Mouse (Mus musculus) kidney, postnatal 14 days (tissue): Measurements from ENCODE around the gene Ccpg1os.
A peak's percentile ranks its signal among the peaks of the same experiment; 100 is the strongest.

Experiments used
- DNase-seq: peaks from one replicate; pipeline ENCODE4 v3.0.0; 2022; ENCODE audit warnings: mixed read lengths

Gene Ccpg1os

DNA sequence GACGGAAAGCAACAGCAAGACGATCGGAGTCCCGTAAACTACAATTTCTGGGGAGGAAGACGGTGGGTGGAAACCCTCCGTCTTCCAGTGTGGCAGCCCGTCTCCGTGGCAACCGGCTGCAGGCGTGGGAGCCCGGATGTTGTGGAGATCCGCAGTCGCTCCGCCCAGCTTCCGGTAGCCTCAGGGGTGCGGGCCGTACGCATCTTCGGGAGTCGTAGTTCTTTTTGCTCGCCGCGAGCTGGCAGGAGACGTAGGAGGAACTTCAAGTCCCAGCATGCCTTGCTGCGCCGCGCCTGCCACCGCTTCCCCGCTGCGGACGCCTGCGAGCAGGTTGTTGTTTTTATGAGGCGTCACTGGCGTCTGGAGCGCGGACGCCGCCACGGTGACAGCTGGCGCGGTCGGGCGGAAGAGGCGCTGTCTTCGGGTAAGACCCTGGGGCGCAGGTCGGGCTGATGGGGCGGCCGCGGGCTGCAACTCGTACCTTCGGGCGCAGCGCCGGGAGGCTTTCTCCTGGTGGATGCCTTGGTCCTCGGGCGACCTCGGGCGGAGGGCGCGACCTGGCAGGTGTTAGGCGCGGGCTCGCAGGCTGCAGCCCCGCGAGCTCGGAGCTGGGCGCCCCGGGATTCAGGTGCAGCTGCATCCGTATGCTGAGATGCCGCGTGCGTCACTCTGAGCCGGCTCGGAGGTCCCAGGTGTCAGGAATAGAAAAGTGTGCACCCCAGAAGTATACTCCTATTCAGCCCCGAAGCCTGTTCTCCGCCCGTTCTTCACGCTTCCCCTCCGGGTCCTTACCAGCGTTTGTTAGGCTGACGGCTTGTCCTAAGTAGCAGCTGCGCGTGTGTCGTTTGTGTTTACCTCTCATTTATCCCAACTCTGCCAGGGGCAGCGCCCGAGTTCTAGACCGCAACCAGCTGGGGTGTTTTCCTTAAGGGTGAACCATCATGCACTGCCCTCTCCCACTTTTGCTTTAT lies at the start of gene Ccpg1os, which contains the start of gene Ccpg1:
Ccpg1os (minus strand) TSS at position 133 of the 971 bp plus-strand sequence.
Ccpg1 (plus strand) TSS at position 180 of the 971 bp plus-strand sequence.
- DNase-seq, result peak; percentile 98

DNA sequence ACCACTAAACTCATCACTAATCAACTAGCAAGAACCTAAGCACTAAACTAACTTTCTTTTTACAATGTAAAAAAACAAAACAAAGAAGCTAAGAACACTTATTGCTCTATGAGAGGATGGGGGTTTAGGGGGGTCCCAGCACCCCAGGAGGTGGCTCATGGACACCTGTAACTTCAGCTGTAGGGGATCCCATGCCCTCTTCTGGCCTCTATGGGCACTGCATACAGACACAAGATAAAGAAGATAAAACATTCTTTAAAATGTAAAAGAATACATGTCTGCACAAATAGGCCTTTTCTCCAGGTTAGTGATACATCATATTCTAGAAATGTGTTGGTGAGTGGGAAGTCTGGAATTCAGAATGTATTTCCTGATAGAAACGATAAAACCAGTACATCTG lies 48.2 kb upstream of the Ccpg1os start:
- no peak for DNase-seq

GRCm38 (mm10) chr9:73031421-73031820 lies 46.2 kb upstream of the Ccpg1os start:
- DNase-seq, result no peak

GRCm38 (mm10) chr9:73030443-73030842 lies 45.3 kb upstream of the Ccpg1os start:
- DNase-seq, result no peak

DNA sequence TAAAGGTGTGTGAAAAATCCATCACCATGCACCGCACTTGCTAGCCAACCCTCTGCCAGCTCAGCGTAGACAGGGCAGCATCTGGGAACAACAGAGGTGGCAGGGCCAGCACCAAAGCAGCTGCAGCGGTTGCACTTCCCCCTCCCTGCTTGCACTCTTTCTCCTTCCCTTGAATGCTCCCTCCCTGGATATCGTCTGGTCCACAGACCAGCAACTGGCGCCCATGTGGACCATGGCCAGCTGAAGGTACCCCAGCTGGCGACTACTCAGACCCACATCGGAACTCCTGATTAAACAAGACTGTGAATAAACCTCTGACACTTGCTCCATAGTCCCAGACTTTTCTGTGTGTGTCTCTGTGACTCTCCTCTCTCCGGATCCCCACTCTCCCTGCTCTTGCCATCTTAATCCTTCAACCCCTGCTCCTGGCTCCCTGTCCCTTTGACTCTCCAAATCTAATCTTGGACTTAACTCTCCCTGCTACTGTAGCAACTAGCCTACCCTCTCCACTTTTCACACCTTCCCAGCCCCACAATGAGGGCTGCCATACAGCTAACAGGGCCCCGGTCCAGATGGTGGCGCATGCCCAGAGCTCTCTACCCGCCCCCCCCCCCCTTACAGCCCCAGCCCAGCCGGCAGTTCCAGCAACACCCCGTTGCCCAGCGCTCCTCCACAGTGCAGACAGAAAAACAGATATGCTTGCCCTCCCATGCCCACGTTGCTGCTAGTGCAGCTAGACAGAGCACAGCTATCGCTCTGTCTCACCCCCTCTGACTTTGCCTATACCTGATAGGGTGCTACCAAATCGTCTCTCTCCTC lies 40.8 kb upstream of the Ccpg1os start:
- no peak for DNase-seq

GRCm38 (mm10) chr9:73020566-73021097 lies 35.5 kb upstream of the Ccpg1os start:
- no peak for DNase-seq

DNA sequence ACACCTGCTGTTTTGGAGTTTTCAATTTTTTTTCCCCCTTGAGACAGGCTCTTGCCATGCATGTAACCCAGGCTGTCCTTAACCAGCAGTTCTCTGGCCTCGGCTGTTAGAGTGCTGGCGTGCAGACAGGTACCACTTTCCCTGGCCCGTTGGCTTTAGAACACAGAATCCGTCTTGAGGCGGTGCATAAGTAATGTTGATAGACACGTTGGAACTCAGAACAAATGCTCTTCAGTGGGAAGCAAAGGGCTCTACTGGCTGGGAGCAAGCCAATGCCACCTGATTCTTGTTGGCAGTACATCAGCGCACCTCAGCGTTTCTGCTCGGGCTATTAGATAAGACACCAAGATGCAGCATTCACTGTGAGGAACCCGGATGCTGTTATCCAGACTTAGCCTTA lies 34.7 kb upstream of the Ccpg1os start:
- no peak for DNase-seq

DNA sequence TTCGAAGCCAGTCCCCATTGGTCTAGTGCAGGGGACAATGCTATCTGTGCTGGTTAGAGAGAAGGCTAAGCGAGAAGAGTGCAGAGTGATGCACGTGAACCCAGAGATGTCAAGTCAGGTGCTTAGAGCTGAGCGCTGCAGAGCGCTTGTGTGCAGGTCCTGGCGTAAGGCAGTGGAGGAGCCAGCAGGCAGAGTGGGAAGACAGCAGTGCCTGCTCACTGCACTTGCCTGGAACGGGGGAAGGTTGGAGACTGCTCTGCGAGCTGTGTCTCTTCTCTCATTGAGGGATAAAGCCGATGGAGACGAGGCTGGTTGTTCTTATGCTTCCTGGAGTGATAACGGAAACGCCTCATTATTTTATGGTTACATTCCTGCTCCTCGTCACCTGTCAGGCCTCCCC lies 29.5 kb upstream of the Ccpg1os start:
- DNase-seq, result no peak

- no peak for DNase-seq
Measured at GRCm38 (mm10) chr9:73012629-73013028, 27.4 kb upstream of the Ccpg1os start.

GRCm38 (mm10) chr9:73008384-73008783 lies 23.2 kb upstream of the Ccpg1os start:
- DNase-seq, result no peak

GRCm38 (mm10) chr9:73006175-73006574 lies 21.0 kb upstream of the Ccpg1os start:
- no peak for DNase-seq

- DNase-seq, result no peak
Measured at GRCm38 (mm10) chr9:73005106-73005505, 19.9 kb upstream of the Ccpg1os start.

DNA sequence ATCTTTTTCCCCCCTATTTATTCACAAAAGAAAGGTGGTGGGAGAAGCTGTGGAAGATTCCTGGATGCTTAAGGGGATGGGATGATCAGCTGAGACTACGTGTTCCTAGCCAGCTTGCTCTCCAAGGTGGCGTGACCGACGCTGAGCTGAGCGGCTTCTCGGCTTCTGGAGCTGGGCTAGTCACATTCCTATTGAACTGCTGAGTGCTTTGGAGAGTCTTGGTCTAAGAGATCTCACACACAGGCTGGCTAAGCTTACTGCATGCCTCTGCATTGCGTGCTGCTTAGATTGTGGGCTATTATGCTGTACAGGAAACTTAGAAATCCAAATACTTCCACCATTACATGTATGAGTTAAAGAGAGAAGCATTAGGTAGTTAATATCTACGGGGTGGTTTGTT lies 18.9 kb upstream of the Ccpg1os start:
- no peak for DNase-seq

GRCm38 (mm10) chr9:73002177-73002576 lies 17.0 kb upstream of the Ccpg1os start:
- DNase-seq, result peak; percentile 7

- DNase-seq, result no peak
Measured at GRCm38 (mm10) chr9:73001314-73002011, 16.3 kb upstream of the Ccpg1os start.

DNA sequence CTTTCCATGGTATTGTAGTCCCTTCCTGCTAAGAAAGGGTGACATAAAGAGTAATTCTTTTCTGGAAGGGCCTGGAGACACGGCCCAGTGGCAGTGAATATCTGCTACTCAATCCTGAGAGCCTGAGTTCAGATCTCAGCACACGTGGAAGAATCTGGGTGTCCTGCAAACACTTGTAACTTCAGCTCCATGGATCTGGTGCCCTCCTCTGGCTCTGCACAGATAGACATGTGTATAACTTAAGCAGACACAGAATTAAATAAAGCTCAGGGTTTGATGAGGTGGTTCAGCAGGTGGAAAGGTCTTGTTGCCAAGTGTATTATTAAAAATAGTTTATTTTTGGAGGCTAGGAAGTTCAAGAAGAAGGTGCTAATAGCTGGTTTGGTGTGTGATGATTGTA lies 15.3 kb upstream of the Ccpg1os start:
- no peak for DNase-seq

GRCm38 (mm10) chr9:72996806-72997205 lies 11.6 kb upstream of the Ccpg1os start:
- no peak for DNase-seq

GRCm38 (mm10) chr9:72996167-72996566 lies 11.0 kb upstream of the Ccpg1os start:
- DNase-seq, result no peak

GRCm38 (mm10) chr9:72992576-72992975 lies 7.4 kb upstream of the Ccpg1os start:
- no peak for DNase-seq

GRCm38 (mm10) chr9:72991420-72991819 lies 6.2 kb upstream of the Ccpg1os start:
- DNase-seq, result no peak

- no peak for DNase-seq
Measured at GRCm38 (mm10) chr9:72988706-72989105, 3.5 kb upstream of the Ccpg1os start.

DNA sequence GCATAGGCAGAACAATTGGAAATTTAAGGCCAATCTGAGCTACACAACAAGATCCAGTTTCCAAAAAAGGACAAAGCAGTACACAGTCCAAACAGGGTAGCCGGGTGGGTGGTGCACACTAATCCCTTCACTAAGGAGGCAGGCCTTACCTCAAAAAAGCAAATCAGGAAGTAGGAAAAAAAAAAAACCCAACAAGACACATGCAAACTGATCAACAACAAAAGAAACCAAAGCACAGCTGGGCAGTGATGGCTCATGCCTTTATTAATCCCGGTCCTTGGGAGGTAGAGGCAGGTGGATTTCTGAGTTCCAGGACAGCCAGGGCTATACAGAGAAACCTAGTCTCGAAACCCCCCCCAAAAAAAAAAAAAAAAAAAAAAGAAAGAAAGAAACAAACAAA lies 2.5 kb upstream of the Ccpg1os start:
- no peak for DNase-seq

GRCm38 (mm10) chr9:72983066-72983465 lies 2.1 kb downstream of the Ccpg1os start:
- no peak for DNase-seq
